Comparison of ENCODE assay signal across 18 mouse cellular contexts in genomic region chr15:30373654-30374215, GRCm38 (mm10).
DNase-seq lines count a peak whose midpoint lies in the region; ATAC-seq and TF ChIP-seq lines count a peak whose summit lies in the region.
"Had no signal": no experiment of that assay in that cellular context is flagged by ENCODE, and none has a peak within 500 bp of the region (broad histone marks: within the 10 kb centered on the region; RNA-seq: fewer than 3 reads in every experiment).

No protein-coding gene starts in this region.

- H3K36me3 ChIP-seq in forebrain, embryonic 12.5 days (replicated peaks): no peaks in the 10 kb centered on the region
- H3K36me3 ChIP-seq: midbrain, embryonic 12.5 days; neural tube, embryonic 15.5 days had no signal

- 69% methylated on average over 6 of the region's 6 CpGs for WGBS in forebrain, embryonic 12.5 days

- H3K9ac ChIP-seq in forebrain, embryonic 12.5 days: no peak overlapping the region
- H3K9ac ChIP-seq: midbrain, embryonic 12.5 days; neural tube, embryonic 15.5 days had no signal

- no peaks in the 10 kb centered on the region for H3K9me3 ChIP-seq in forebrain, embryonic 12.5 days
- H3K9me3 ChIP-seq: midbrain, embryonic 12.5 days; neural tube, embryonic 15.5 days had no signal

- H3K4me3 ChIP-seq in left cerebral cortex, adult 2 months: no peak overlapping the region
- no peak overlapping the region for H3K4me3 ChIP-seq in forebrain, embryonic 12.5 days (replicated peaks)
- H3K4me3 ChIP-seq: midbrain, embryonic 12.5 days; myocyte; neural tube, embryonic 15.5 days had no signal

- no peaks in the 10 kb centered on the region for H3K27me3 ChIP-seq in forebrain, embryonic 12.5 days
- H3K27me3 ChIP-seq: midbrain, embryonic 12.5 days; neural tube, embryonic 15.5 days had no signal

- intact Hi-C loops in left cerebral cortex, adult 2 months (cut with DNase I): no loop called here

- no peak overlapping the region for H3K4me2 ChIP-seq in forebrain, embryonic 12.5 days
- H3K4me2 ChIP-seq: midbrain, embryonic 12.5 days; neural tube, embryonic 15.5 days had no signal

- H3K27ac ChIP-seq in left cerebral cortex, adult 2 months: 0 out of 2 replicates have a peak overlapping the region, but pooled peaks have one; percentile 11
- peak overlapping the region; percentile 13; the same call in 1 of the 2 replicates for H3K27ac ChIP-seq in forebrain, embryonic 12.5 days
- H3K27ac ChIP-seq: midbrain, embryonic 12.5 days; neural tube, embryonic 15.5 days had no signal

- no peak for ATAC-seq in forebrain, embryonic 12.5 days (ENCODE audit: low FRiP score)

- peak; percentile 22 for DNase-seq in cerebellum, adult 9-10 months
- DNase-seq in cerebellum, adult 11 months: no peak
- no peak for DNase-seq in left cerebral cortex, adult 2 months (ENCODE audit: extremely low spot score in 1 of 2, low spot score in 2 of 2)
- DNase-seq in left cerebral cortex, adult 8-10 months (ENCODE audit: low spot score in 2 of 2): no peak
- peak; percentile 17 to 34 for DNase-seq in layer of hippocampus, postnatal 36 days
- no peak for DNase-seq in adrenal gland, adult 18-20 months (ENCODE audit: low spot score in 2 of 2)
- DNase-seq: adrenal gland, postnatal 25 days; heart, adult 18-20 months; kidney, postnatal 4 days; left cerebral cortex, postnatal 4 days; lung, adult 2 months; lung, postnatal 36 days; retina, postnatal 1 day; thymus, postnatal 4 days had no signal

- peaks cover 17% of the 10 kb centered on the region for H3K4me1 ChIP-seq in forebrain, embryonic 12.5 days

- no peak for TF ChIP-seq CTCF in left cerebral cortex, adult 2 months (IDR thresholded peaks at IDR 0.05)

Comparison
In these comparisons a context has a peak if more than half of its experiments do, and no peak if none do; other contexts are left out.
1. DNase-seq: peak in cerebellum, adult 9-10 months (single experiment) and layer of hippocampus, postnatal 36 days (2 of 2); none in cerebellum, adult 11 months (single experiment), left cerebral cortex, adult 2 months (0 of 2), left cerebral cortex, adult 8-10 months (0 of 2) and adrenal gland, adult 18-20 months (0 of 2).